Mouse (Mus musculus): ENCODE results near the gene Slc31a2.
A peak's percentile ranks its signal among the peaks of the same experiment; 100 is the strongest.

DNA sequence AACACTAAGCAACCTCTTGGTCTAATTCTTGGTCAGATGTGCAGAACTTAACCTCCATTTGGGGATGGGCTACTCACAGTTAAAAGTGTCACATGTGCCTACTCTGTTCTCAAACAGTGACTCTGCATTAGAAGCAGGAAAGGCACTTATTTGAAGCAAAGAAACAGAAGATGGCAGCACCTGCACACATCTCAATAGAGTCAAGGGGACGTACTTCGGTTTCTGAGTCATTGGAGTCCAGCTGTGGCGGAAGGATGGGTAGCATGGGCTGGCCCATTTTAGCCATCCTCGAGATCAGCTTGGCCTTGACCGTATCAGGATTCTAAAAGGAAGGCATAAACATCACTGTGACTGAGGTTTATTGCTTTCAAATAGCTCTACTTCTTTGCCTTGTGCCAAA lies 69.6 kb downstream of the Slc31a2 start:
- peak; percentile 32 for TF ChIP-seq CTCF (IDR thresholded peaks at IDR 0.05; ENCODE audit: low read depth)
- no peak for TF ChIP-seq EP300 (IDR thresholded peaks at IDR 0.05; ENCODE audit: low read depth)
